Mouse (Mus musculus): ENCODE measurements around the gene Eif2b2. TPM values are rescaled to one million over a fixed set of nuclear protein-coding genes. Genes with fewer than 3 reads are reported as not detected.

The Eif2b2 gene
- polyA plus RNA-seq, 1 experiment from 2014 or later, result 88.2 TPM

Small RNAs within 50 kb of the gene (microRNA-seq; reads per million reads assigned to microRNA genes)
- not detected for gene Mir6938

Other genes starting within 250 kb of the Eif2b2 start
- 142 and 152 TPM in 2 replicates for gene Fcf1, start 248.6 kb upstream of the Eif2b2 start, polyA plus RNA-seq (2016; fragmentation: Nextera tagmentation; extraction: Ambion mirVana)
- 20.3 and 21.8 TPM in 2 replicates for gene Arel1, start 248.6 kb upstream of the Eif2b2 start, polyA plus RNA-seq (2016; fragmentation: Nextera tagmentation; extraction: Ambion mirVana)
- 37.0 and 39.6 TPM in 2 replicates for gene Ylpm1, start 223.2 kb upstream of the Eif2b2 start, polyA plus RNA-seq (2016; fragmentation: Nextera tagmentation; extraction: Ambion mirVana)
- gene Prox2, start 108.7 kb upstream of the Eif2b2 start, polyA plus RNA-seq (2016; fragmentation: Nextera tagmentation; extraction: Ambion mirVana), result 3.7 and 4.4 TPM in 2 replicates
- 110 and 117 TPM in 2 replicates for gene Dlst, start 108.6 kb upstream of the Eif2b2 start, polyA plus RNA-seq (2016; fragmentation: Nextera tagmentation; extraction: Ambion mirVana)
- gene Rps6kl1, start 68.2 kb upstream of the Eif2b2 start, polyA plus RNA-seq (2016; fragmentation: Nextera tagmentation; extraction: Ambion mirVana), result 1.7 and 2.2 TPM in 2 replicates
- 15.4 and 19.1 TPM in 2 replicates for gene Pgf, start 41.7 kb upstream of the Eif2b2 start, polyA plus RNA-seq (2016; fragmentation: Nextera tagmentation; extraction: Ambion mirVana)
- gene Mlh3, start 51.1 kb downstream of the Eif2b2 start, polyA plus RNA-seq (2016; fragmentation: Nextera tagmentation; extraction: Ambion mirVana), result 10.1 and 11.0 TPM in 2 replicates
- 43.8 and 45.1 TPM in 2 replicates for gene Acyp1, start 69.0 kb downstream of the Eif2b2 start, polyA plus RNA-seq (2016; fragmentation: Nextera tagmentation; extraction: Ambion mirVana)
- gene Zc2hc1c, start 69.1 kb downstream of the Eif2b2 start, polyA plus RNA-seq (2016; fragmentation: Nextera tagmentation; extraction: Ambion mirVana), result 0.78 and 1.1 TPM in 2 replicates
- gene Nek9, start 119.9 kb downstream of the Eif2b2 start, polyA plus RNA-seq (2016; fragmentation: Nextera tagmentation; extraction: Ambion mirVana), result 31.2 and 33.1 TPM in 2 replicates
- gene Tmed10, start 155.4 kb downstream of the Eif2b2 start, polyA plus RNA-seq (2016; fragmentation: Nextera tagmentation; extraction: Ambion mirVana), result 266 and 275 TPM in 2 replicates